9 mouse cellular contexts compared by ENCODE assay signal in genomic region chr2:154223265-154223916, GRCm38 (mm10). TPM values are rescaled to one million over a fixed set of nuclear protein-coding genes. Genes with fewer than 3 reads are reported as not detected.
DNase-seq lines count a peak whose midpoint lies in the region; ATAC-seq and TF ChIP-seq lines count a peak whose summit lies in the region.
"Had no signal": no experiment of that assay in that cellular context is flagged by ENCODE, and none has a peak within 500 bp of the region (broad histone marks: within the 10 kb centered on the region; RNA-seq: fewer than 3 reads in every experiment).

Bpifb5 (plus strand) TSS chr2:154223742.

- peak; percentile 38 for DNase-seq in WW6 (ENCODE audit: low read depth, low spot score)
- DNase-seq in kidney, postnatal 25 days, result peak; percentile 35 to 58
- DNase-seq in midbrain, embryonic 10.5 days (ENCODE audit: low spot score), result peak; percentile 69
- no peak for DNase-seq in right cerebral cortex, postnatal 25 days

- peak within 1 kb of the TSS; percentile 35 for H3K4me2 ChIP-seq in heart, embryonic 12.5 days
- H3K4me2 ChIP-seq: liver, embryonic 15.5 days had no signal

- no peaks in the 10 kb centered on the region for H3K36me3 ChIP-seq in E14TG2a.4 (ENCODE audit: insufficient read depth, low read length)
- no peaks in the 10 kb centered on the region for H3K36me3 ChIP-seq in heart, embryonic 12.5 days
- no peaks in the 10 kb centered on the region for H3K36me3 ChIP-seq in midbrain, embryonic 10.5 days
- H3K36me3 ChIP-seq: liver, embryonic 15.5 days had no signal

- H3K4me1 ChIP-seq in E14TG2a.4 (replicated peaks; ENCODE audit: low read depth, low read length), result peaks cover 27% of the 10 kb centered on the region
- H3K4me1 ChIP-seq in heart, embryonic 12.5 days (replicated peaks), result peaks cover 33% of the 10 kb centered on the region
- H3K4me1 ChIP-seq in midbrain, embryonic 10.5 days, result peaks cover 23% of the 10 kb centered on the region
- H3K4me1 ChIP-seq: liver, embryonic 15.5 days had no signal

- 8% methylated on average over 14 of the region's 14 CpGs for WGBS in heart, embryonic 12.5 days
- WGBS in midbrain, embryonic 10.5 days, result 5% methylated on average over 14 of the region's 14 CpGs

- peaks cover 7% of the 10 kb centered on the region; the same call in 1 of the 2 replicates for H3K27me3 ChIP-seq in E14TG2a.4 (ENCODE audit: insufficient read depth, low read length)
- H3K27me3 ChIP-seq in heart, embryonic 12.5 days (replicated peaks), result no peaks in the 10 kb centered on the region
- H3K27me3 ChIP-seq in midbrain, embryonic 10.5 days (ENCODE audit: low read depth, poor library complexity, severe bottlenecking), result no peaks in the 10 kb centered on the region
- H3K27me3 ChIP-seq: liver, embryonic 15.5 days had no signal

- no peak within 1 kb of the TSS for H3K9ac ChIP-seq in heart, embryonic 12.5 days
- H3K9ac ChIP-seq: liver, embryonic 15.5 days had no signal

- H3K4me3 ChIP-seq in E14TG2a.4 (replicated peaks; ENCODE audit: low read length), result peak within 1 kb of the TSS; percentile 48
- H3K4me3 ChIP-seq in heart, embryonic 12.5 days, result no peak within 1 kb of the TSS
- peak within 1 kb of the TSS; percentile 27 for H3K4me3 ChIP-seq in midbrain, embryonic 10.5 days
- H3K4me3 ChIP-seq: liver, embryonic 15.5 days had no signal

- no peak for TF ChIP-seq CTCF in E14TG2a.4 (conservative IDR thresholded peaks at IDR 0.05; ENCODE audit: low read length)

- ATAC-seq in heart, embryonic 12.5 days (ENCODE audit: insufficient number of reproducible peaks, low FRiP score), result peak; percentile 43; the same call in 1 of the 2 replicates
- no peak for ATAC-seq in erythroblast, adult 5-6 weeks (replicated peaks; ENCODE audit: low FRiP score, poor library complexity, severe bottlenecking)
- ATAC-seq in megakaryocyte-erythroid progenitor cell, adult 5-6 weeks (replicated peaks; ENCODE audit: low FRiP score, low TSS enrichment, poor library complexity, severe bottlenecking), result no peak

- no peak within 1 kb of the TSS for H3K27ac ChIP-seq in heart, embryonic 12.5 days (ENCODE audit: poor library complexity, severe bottlenecking)
- H3K27ac ChIP-seq in midbrain, embryonic 10.5 days (replicated peaks), result peak within 1 kb of the TSS; percentile 81
- H3K27ac ChIP-seq: liver, embryonic 15.5 days had no signal

- H3K9me3 ChIP-seq in E14TG2a.4 (ENCODE audit: low read length), result no peaks in the 10 kb centered on the region
- no peaks in the 10 kb centered on the region for H3K9me3 ChIP-seq in heart, embryonic 12.5 days (replicated peaks)
- no peaks in the 10 kb centered on the region for H3K9me3 ChIP-seq in midbrain, embryonic 10.5 days (replicated peaks)
- H3K9me3 ChIP-seq: liver, embryonic 15.5 days had no signal

RNA-seq across cellular contexts. Expression of gene Bpifb5, which starts in this region (rescaled TPM):
- 0.14 and 0.33 TPM in 2 replicates for polyA plus RNA-seq in heart, embryonic 12.5 days (2016; fragmentation: Nextera tagmentation; extraction: Ambion mirVana)
- polyA plus RNA-seq in midbrain, embryonic 10.5 days (2016; fragmentation: Nextera tagmentation; extraction: Ambion mirVana), result 0.19 and 0.25 TPM in 2 replicates
- total RNA-seq in erythroblast, adult 5-6 weeks (2015; ENCODE audit: low replicate concordance), result not detected in 2 replicates
- not detected in 2 replicates for total RNA-seq in erythroblast, adult 5-6 weeks (2017; ENCODE audit: low replicate concordance)
- not detected in 2 replicates for total RNA-seq in megakaryocyte-erythroid progenitor cell, adult 5-6 weeks (2014; fragmentation: Nextera tagmentation)
- total RNA-seq in megakaryocyte-erythroid progenitor cell, adult 5-6 weeks (2017), result not detected in 2 replicates
- polyA plus RNA-seq: liver, embryonic 15.5 days had no signal

Comparison
In these comparisons a context has a peak if more than half of its experiments do, and no peak if none do; other contexts are left out.
1. Peak in ATAC-seq and H3K4me2 ChIP-seq in heart, embryonic 12.5 days; RNA of the gene not detected or under 1 TPM.
2. Peak in DNase-seq, H3K4me3 ChIP-seq and H3K27ac ChIP-seq in midbrain, embryonic 10.5 days; RNA of the gene not detected or under 1 TPM.